Mouse (Mus musculus) olfactory bulb, adult 2 months (tissue): ENCODE measurements around the gene Ubald2.

Experiments
- CTCF ChIP-seq: fragments of 200-500 bp; IDR thresholded peaks from 2 replicates; pipeline ENCODE4 v1.5.1; 2012; ENCODE audit warnings: low read depth, mild to moderate bottlenecking, low read length, moderate library complexity; ENCODE audit not compliant: insufficient read depth
- POLR2A ChIP-seq: fragments of 200-500 bp; IDR thresholded peaks from 2 replicates; pipeline ENCODE4 v1.6.1; 2012; ENCODE audit warnings: mild to moderate bottlenecking, low read depth, low read length, moderate library complexity; ENCODE audit not compliant: insufficient read depth

- TF ChIP-seq CTCF: no peak
- no peak for TF ChIP-seq POLR2A
Measured at GRCm38 (mm10) chr11:116387086-116388071, 46.5 kb upstream of the Ubald2 start.
